In genomic region chr11:97370329-97371091, GRCm38 (mm10) we compare ENCODE assay signal across 10 mouse cellular contexts. TPM values are rescaled to one million over a fixed set of nuclear protein-coding genes. Genes with fewer than 3 reads are reported as not detected.
DNase-seq lines count a peak whose midpoint lies in the region; ATAC-seq and TF ChIP-seq lines count a peak whose summit lies in the region.
"Had no signal": no experiment of that assay in that cellular context is flagged by ENCODE, and none has a peak within 500 bp of the region (broad histone marks: within the 10 kb centered on the region; RNA-seq: fewer than 3 reads in every experiment).

No protein-coding gene starts in this region.

- no peak for TF ChIP-seq CTCF in midbrain, postnatal 0 days (IDR thresholded peaks at IDR 0.05)

- no peaks in the 10 kb centered on the region for H3K9me3 ChIP-seq in heart, embryonic 16.5 days (replicated peaks; ENCODE audit: control insufficient read depth, low read length)
- no peaks in the 10 kb centered on the region for H3K9me3 ChIP-seq in midbrain, postnatal 0 days (ENCODE audit: low read length)
- no peaks in the 10 kb centered on the region for H3K9me3 ChIP-seq in midbrain, embryonic 10.5 days (replicated peaks)
- H3K9me3 ChIP-seq in intestine, embryonic 16.5 days (ENCODE audit: control insufficient read depth, low read length) = no peaks in the 10 kb centered on the region
- H3K9me3 ChIP-seq: neural tube, embryonic 12.5 days had no signal

- peaks cover 11% of the 10 kb centered on the region for H3K36me3 ChIP-seq in heart, embryonic 16.5 days (ENCODE audit: control insufficient read depth, insufficient read depth)
- peaks cover 16% of the 10 kb centered on the region; the same call in 1 of the 2 replicates for H3K36me3 ChIP-seq in midbrain, postnatal 0 days (ENCODE audit: insufficient read depth, low read length)
- H3K36me3 ChIP-seq in midbrain, embryonic 10.5 days = peaks cover 37% of the 10 kb centered on the region
- 0 out of 2 replicates have a peak, but pooled peaks cover 3% of the 10 kb centered on the region for H3K36me3 ChIP-seq in intestine, embryonic 16.5 days (ENCODE audit: control insufficient read depth, insufficient read depth, low read length)

- no peak for DNase-seq in heart, adult 9 months (ENCODE audit: low spot score in 2 of 2)
- peak; percentile 80 for DNase-seq in midbrain, postnatal 0 days (ENCODE audit: low spot score)
- no peak for DNase-seq in midbrain, embryonic 10.5 days (ENCODE audit: low spot score)
- peak; percentile 57 to 76 for DNase-seq in kidney, postnatal 25 days
- DNase-seq in right cerebral cortex, postnatal 4 days = peak; percentile 19
- DNase-seq: thymus, postnatal 25 days had no signal

- no peak overlapping the region for H3K9ac ChIP-seq in heart, embryonic 16.5 days (ENCODE audit: low read length)
- H3K9ac ChIP-seq in midbrain, postnatal 0 days (replicated peaks; ENCODE audit: low read length, poor library complexity, severe bottlenecking) = no peak overlapping the region
- H3K9ac ChIP-seq in intestine, embryonic 16.5 days (ENCODE audit: low read depth, low read length) = no peak overlapping the region
- H3K9ac ChIP-seq: neural tube, embryonic 12.5 days had no signal

- no peak for ATAC-seq in heart, embryonic 16.5 days (replicated peaks; ENCODE audit: extremely low read depth, insufficient read depth, low FRiP score)
- ATAC-seq in midbrain, postnatal 0 days (ENCODE audit: low FRiP score) = no peak
- ATAC-seq in intestine, embryonic 16.5 days = no peak
- ATAC-seq in megakaryocyte progenitor cell, adult 5-6 weeks (replicated peaks; ENCODE audit: poor library complexity) = no peak

- WGBS in heart, embryonic 16.5 days = 34% methylated on average over 7 of the region's 7 CpGs
- 74% methylated on average over 7 of the region's 7 CpGs for WGBS in midbrain, postnatal 0 days
- 92% methylated on average over 7 of the region's 7 CpGs for WGBS in midbrain, embryonic 10.5 days
- WGBS in intestine, embryonic 16.5 days = 69% methylated on average over 7 of the region's 7 CpGs

- H3K4me2 ChIP-seq in heart, embryonic 16.5 days (ENCODE audit: low read depth, low read length) = no peak overlapping the region
- H3K4me2 ChIP-seq in midbrain, postnatal 0 days (ENCODE audit: low read depth, low read length, poor library complexity, severe bottlenecking) = no peak overlapping the region
- H3K4me2 ChIP-seq in intestine, embryonic 16.5 days (ENCODE audit: low read depth, low read length) = no peak overlapping the region
- H3K4me2 ChIP-seq: neural tube, embryonic 12.5 days had no signal

- H3K27ac ChIP-seq in heart, embryonic 16.5 days (ENCODE audit: low read length) = peak overlapping the region; percentile 46
- no peak overlapping the region for H3K27ac ChIP-seq in midbrain, postnatal 0 days (ENCODE audit: low read depth, low read length)
- H3K27ac ChIP-seq in midbrain, embryonic 10.5 days (replicated peaks) = no peak overlapping the region
- no peak overlapping the region for H3K27ac ChIP-seq in intestine, embryonic 16.5 days (ENCODE audit: low read length)
- H3K27ac ChIP-seq: neural tube, embryonic 12.5 days had no signal

- peaks cover 30% of the 10 kb centered on the region for H3K4me1 ChIP-seq in heart, embryonic 16.5 days (ENCODE audit: control insufficient read depth, insufficient read depth, low read length)
- peaks cover 4% of the 10 kb centered on the region for H3K4me1 ChIP-seq in midbrain, postnatal 0 days (ENCODE audit: insufficient read depth, low read length)
- H3K4me1 ChIP-seq in midbrain, embryonic 10.5 days = peaks cover 5% of the 10 kb centered on the region
- H3K4me1 ChIP-seq in intestine, embryonic 16.5 days (ENCODE audit: control insufficient read depth, insufficient read depth, low read length) = no peaks in the 10 kb centered on the region; the same call in 1 of the 2 replicates

- no peaks in the 10 kb centered on the region for H3K27me3 ChIP-seq in heart, embryonic 16.5 days (ENCODE audit: control insufficient read depth, insufficient read depth, low read length)
- no peaks in the 10 kb centered on the region for H3K27me3 ChIP-seq in midbrain, postnatal 0 days (ENCODE audit: insufficient read depth, low read length)
- no peaks in the 10 kb centered on the region for H3K27me3 ChIP-seq in midbrain, embryonic 10.5 days (ENCODE audit: low read depth, poor library complexity, severe bottlenecking)
- no peaks in the 10 kb centered on the region for H3K27me3 ChIP-seq in intestine, embryonic 16.5 days (replicated peaks; ENCODE audit: control insufficient read depth, insufficient read depth, low read length)
- H3K27me3 ChIP-seq: neural tube, embryonic 12.5 days had no signal

- H3K4me3 ChIP-seq in heart, embryonic 16.5 days (ENCODE audit: low read length) = no peak overlapping the region
- H3K4me3 ChIP-seq in midbrain, postnatal 0 days (ENCODE audit: low read depth, low read length) = no peak overlapping the region
- no peak overlapping the region for H3K4me3 ChIP-seq in midbrain, embryonic 10.5 days
- H3K4me3 ChIP-seq in intestine, embryonic 16.5 days (ENCODE audit: low read length) = no peak overlapping the region
- H3K4me3 ChIP-seq: neural tube, embryonic 12.5 days had no signal

RNA-seq across cellular contexts. Expression of gene Socs7, which starts 8.2 kb away (rescaled TPM):
- polyA plus RNA-seq in heart, embryonic 16.5 days (2015; fragmentation: Nextera tagmentation; extraction: Ambion mirVana) = 3.1 and 3.2 TPM in 2 replicates
- total RNA-seq in midbrain, postnatal 0 days (2014; rRNA removed) = 54.9 and 60.4 TPM in 2 replicates
- polyA plus RNA-seq in midbrain, postnatal 0 days (2015; fragmentation: Nextera tagmentation; extraction: Ambion mirVana) = 6.9 and 7.4 TPM in 2 replicates
- 3.6 and 4.6 TPM in 2 replicates for polyA plus RNA-seq in midbrain, embryonic 10.5 days (2016; fragmentation: Nextera tagmentation; extraction: Ambion mirVana)
- 1.8 and 2.1 TPM in 2 replicates for polyA plus RNA-seq in intestine, embryonic 16.5 days (2015; fragmentation: Nextera tagmentation; extraction: Ambion mirVana)
- 5.3 and 7.2 TPM in 2 replicates for total RNA-seq in megakaryocyte progenitor cell, adult 5-6 weeks (2015)
- total RNA-seq in megakaryocyte progenitor cell, adult 5-6 weeks (2017) = 10.2 and 11.0 TPM in 2 replicates

RNA-seq across cellular contexts. Expression of gene Gpr179, which starts 18.6 kb away (rescaled TPM):
- 0.09 and 0.12 TPM in 2 replicates for polyA plus RNA-seq in heart, embryonic 16.5 days (2015; fragmentation: Nextera tagmentation; extraction: Ambion mirVana)
- 0.57 and 0.71 TPM in 2 replicates for total RNA-seq in midbrain, postnatal 0 days (2014; rRNA removed)
- 0.66 and 0.78 TPM in 2 replicates for polyA plus RNA-seq in midbrain, postnatal 0 days (2015; fragmentation: Nextera tagmentation; extraction: Ambion mirVana)
- 0.05 and 0.09 TPM in 2 replicates for polyA plus RNA-seq in midbrain, embryonic 10.5 days (2016; fragmentation: Nextera tagmentation; extraction: Ambion mirVana)
- 0.11 and 0.13 TPM in 2 replicates for polyA plus RNA-seq in intestine, embryonic 16.5 days (2015; fragmentation: Nextera tagmentation; extraction: Ambion mirVana)
- 0.02 and 0.05 TPM in 2 replicates for total RNA-seq in megakaryocyte progenitor cell, adult 5-6 weeks (2015)
- 0.10 TPM in 1 of 2 replicates, not detected in the other for total RNA-seq in megakaryocyte progenitor cell, adult 5-6 weeks (2017)

RNA-seq across cellular contexts. Expression of gene Arhgap23, which starts 44.8 kb away (rescaled TPM):
- 5.5 and 6.1 TPM in 2 replicates for polyA plus RNA-seq in heart, embryonic 16.5 days (2015; fragmentation: Nextera tagmentation; extraction: Ambion mirVana)
- total RNA-seq in midbrain, postnatal 0 days (2014; rRNA removed) = 80.2 and 80.9 TPM in 2 replicates
- polyA plus RNA-seq in midbrain, postnatal 0 days (2015; fragmentation: Nextera tagmentation; extraction: Ambion mirVana) = 9.2 and 9.6 TPM in 2 replicates
- polyA plus RNA-seq in midbrain, embryonic 10.5 days (2016; fragmentation: Nextera tagmentation; extraction: Ambion mirVana) = 1.9 and 2.3 TPM in 2 replicates
- polyA plus RNA-seq in intestine, embryonic 16.5 days (2015; fragmentation: Nextera tagmentation; extraction: Ambion mirVana) = 2.7 and 3.0 TPM in 2 replicates
- 6.3 and 8.0 TPM in 2 replicates for total RNA-seq in megakaryocyte progenitor cell, adult 5-6 weeks (2015)
- 5.6 and 6.1 TPM in 2 replicates for total RNA-seq in megakaryocyte progenitor cell, adult 5-6 weeks (2017)

RNA-seq across cellular contexts. Expression of gene Mrpl45, which starts 55.0 kb away (rescaled TPM):
- 58.1 and 59.8 TPM in 2 replicates for polyA plus RNA-seq in heart, embryonic 16.5 days (2015; fragmentation: Nextera tagmentation; extraction: Ambion mirVana)
- 21.4 and 29.1 TPM in 2 replicates for total RNA-seq in midbrain, postnatal 0 days (2014; rRNA removed)
- polyA plus RNA-seq in midbrain, postnatal 0 days (2015; fragmentation: Nextera tagmentation; extraction: Ambion mirVana) = 33.0 and 36.0 TPM in 2 replicates
- 61.7 and 69.5 TPM in 2 replicates for polyA plus RNA-seq in midbrain, embryonic 10.5 days (2016; fragmentation: Nextera tagmentation; extraction: Ambion mirVana)
- polyA plus RNA-seq in intestine, embryonic 16.5 days (2015; fragmentation: Nextera tagmentation; extraction: Ambion mirVana) = 65.0 and 65.4 TPM in 2 replicates
- 34.7 and 43.6 TPM in 2 replicates for total RNA-seq in megakaryocyte progenitor cell, adult 5-6 weeks (2015)
- total RNA-seq in megakaryocyte progenitor cell, adult 5-6 weeks (2017) = 22.4 and 23.1 TPM in 2 replicates

Comparison
In these comparisons a context has a peak if more than half of its experiments do, and no peak if none do; other contexts are left out.
1. DNase-seq: peak in midbrain, postnatal 0 days (single experiment), kidney, postnatal 25 days (2 of 2) and right cerebral cortex, postnatal 4 days (single experiment); none in heart, adult 9 months (0 of 2) and midbrain, embryonic 10.5 days (single experiment).